Mouse (Mus musculus): ENCODE results near the gene Tnfaip2.

The Tnfaip2 gene

GRCm38 (mm10) chr12:111443921-111444831 lies 1.9 kb downstream of the Tnfaip2 start:
- no peak for DNase-seq (ENCODE audit: low read depth, low spot score)

GRCm38 (mm10) chr12:111445161-111445889 lies 3.1 kb downstream of the Tnfaip2 start:
- DNase-seq (ENCODE audit: low read depth, low spot score) = no peak

DNA sequence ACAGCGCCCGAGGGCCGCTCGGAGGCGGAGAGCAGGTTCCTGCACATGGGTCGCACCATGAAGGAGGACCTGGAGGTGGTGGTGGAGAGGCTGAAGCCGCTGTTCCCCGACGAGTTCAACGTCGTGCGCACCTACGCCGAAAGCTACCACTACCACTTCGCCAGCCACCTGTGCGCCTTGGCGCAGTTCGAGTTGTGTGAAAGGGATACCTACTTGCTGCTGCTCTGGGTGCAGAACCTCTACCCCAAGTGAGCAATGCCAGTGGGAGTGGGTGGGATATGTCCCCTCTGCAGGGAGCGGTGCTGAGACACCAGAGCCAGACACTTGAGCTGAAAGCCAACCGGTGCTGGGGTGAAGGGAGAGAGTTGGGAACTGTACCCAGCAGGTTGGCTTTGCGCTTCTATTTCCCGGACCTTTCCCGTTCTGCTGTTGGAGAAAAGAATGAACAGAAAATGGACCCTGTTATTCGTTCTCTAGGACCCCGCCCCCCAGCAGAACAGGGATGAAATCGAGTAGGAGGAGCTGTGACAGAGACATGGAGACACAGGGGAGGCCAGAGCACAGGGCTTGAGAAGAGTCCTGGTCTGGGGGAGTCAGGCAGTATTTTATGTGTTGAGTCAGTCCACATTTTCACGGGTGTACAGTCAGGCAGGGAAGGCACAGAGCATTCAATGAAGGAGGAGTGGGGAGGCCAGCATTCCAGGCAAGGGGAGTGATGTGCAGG lies 3.8 kb downstream of the Tnfaip2 start:
- DNase-seq (ENCODE audit: low read depth, low spot score) = no peak

- no peak for DNase-seq (ENCODE audit: low read depth, low spot score)
Observed at GRCm38 (mm10) chr12:111446745-111447144, 4.5 kb downstream of the Tnfaip2 start.

DNA sequence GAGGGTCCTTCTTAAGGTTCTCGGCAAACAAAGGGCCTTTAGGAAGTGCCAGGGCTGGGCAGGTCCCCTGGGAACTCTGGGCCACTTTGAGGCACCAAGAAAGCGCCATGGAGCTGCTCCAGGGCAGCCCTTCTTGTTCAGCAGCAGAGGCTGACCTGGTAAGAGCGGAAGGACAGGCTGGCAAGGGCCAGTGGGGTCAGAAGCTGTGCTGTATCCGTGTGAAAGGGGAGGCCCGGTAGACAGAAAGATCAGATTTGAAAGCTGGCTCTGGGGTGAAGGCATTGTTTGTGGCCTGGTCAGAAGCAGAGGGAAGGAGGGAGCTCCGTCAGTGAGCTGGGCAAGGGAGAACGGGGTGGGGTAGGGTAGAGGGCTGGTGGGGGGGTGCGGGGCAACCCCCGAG lies 5.1 kb downstream of the Tnfaip2 start:
- DNase-seq (ENCODE audit: low read depth, low spot score) = no peak

DNA sequence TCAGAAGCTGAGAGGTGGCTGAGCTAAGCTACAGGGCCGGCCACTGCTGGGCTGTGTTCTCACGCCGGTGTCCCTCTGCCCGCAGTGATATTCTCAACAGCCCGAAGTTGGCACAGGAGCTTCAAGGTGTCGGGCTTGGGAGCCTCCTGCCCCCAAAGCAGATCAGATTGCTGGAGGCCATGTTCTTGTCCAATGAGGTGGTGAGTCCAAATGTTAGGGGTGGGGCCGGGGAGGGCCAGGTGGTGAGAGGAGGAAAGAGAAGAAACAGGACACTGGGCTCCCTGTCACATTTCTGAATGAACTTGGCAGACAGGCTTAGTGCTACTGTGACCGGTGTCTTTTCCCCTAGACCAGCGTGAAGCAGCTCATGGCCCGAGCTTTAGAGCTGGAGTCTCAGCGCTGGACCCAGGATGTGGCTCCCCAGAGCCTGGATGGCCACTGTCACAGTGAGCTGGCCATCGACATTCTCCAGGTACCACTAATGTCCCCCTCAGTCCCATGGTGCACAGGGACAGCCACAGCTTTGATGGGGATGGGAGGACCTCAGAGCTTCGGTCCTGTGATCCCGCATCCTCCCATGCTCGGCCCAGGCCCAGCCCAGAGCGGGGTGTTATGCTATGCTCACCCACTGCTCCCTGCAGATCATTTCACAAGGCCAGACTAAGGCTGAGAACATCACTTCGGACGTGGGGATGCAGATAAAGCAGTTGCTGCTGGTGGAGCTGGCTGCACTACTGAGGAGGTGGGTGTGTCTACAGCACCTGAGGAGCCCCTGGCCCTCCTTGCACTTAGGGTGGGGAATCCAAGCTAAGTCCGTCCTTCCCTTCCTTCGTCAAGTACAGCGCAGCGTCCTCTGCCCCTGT lies 5.9 kb downstream of the Tnfaip2 start:
- peak; percentile 91 for DNase-seq (ENCODE audit: low read depth, low spot score)

- peak; percentile 65 for DNase-seq (ENCODE audit: low read depth, low spot score)
Observed at GRCm38 (mm10) chr12:111448931-111449705, 6.8 kb downstream of the Tnfaip2 start.

DNA sequence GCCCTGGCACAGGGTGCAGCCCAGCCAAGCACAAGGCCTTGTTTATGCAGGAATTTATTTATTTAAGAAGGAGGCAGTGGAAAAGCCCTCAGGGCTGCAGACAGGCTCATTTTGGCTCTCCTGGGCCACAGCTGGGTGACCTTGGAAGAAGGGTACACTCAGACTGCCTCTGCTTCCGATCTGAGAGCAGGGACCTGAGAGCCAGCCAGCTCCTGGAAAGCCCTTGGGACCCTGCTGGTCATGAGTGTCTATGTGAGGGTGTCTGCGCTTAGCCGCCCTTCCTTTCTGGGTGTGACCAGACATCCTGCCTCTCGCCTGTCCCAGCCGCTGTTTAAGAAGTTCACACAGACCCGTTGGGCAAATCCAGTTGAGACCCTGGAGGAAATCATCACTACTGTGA lies 8.1 kb downstream of the Tnfaip2 start:
- DNase-seq (ENCODE audit: low read depth, low spot score) = peak; percentile 79

DNA sequence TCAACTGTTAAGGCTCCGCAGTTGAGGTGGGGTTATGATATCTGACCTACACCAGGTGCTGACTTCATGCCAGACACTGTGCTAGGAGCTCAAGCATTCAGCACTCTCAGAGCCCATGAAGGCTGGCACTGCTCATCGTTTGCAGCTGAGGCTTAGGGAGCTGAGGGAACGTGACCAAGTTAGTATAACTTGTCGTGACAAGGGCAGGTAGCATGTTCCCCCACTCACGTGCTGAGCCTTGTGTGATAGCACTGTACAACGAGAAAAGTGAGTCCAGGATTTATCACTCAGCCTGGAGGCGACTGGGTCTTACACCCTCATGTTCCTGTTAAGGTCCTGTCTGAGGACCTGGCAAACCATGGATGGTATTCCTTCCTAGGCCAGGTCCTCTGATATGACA lies 9.3 kb downstream of the Tnfaip2 start:
- no peak for DNase-seq (ENCODE audit: low read depth, low spot score)

DNA sequence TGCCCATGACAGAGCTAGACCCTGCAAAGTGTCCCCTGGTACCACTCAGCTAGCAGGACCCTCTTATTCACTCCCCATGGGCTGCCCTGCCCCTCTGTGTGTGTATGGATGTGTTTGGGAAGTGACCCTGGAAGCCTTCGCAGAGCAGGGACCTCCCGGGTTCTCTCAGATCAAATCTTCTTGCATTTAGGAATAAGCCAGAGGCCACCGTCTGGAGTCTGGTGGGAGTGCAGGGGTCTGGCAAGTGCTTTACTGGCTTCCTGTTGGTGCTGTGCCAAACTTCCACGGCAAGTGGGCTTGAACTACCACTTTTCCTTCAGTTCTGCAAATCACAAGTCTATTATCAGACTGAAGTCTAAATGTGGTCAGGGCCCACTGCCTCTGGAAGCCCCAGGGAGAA lies 11.8 kb downstream of the Tnfaip2 start:
- no peak for DNase-seq (ENCODE audit: low read depth, low spot score)

DNA sequence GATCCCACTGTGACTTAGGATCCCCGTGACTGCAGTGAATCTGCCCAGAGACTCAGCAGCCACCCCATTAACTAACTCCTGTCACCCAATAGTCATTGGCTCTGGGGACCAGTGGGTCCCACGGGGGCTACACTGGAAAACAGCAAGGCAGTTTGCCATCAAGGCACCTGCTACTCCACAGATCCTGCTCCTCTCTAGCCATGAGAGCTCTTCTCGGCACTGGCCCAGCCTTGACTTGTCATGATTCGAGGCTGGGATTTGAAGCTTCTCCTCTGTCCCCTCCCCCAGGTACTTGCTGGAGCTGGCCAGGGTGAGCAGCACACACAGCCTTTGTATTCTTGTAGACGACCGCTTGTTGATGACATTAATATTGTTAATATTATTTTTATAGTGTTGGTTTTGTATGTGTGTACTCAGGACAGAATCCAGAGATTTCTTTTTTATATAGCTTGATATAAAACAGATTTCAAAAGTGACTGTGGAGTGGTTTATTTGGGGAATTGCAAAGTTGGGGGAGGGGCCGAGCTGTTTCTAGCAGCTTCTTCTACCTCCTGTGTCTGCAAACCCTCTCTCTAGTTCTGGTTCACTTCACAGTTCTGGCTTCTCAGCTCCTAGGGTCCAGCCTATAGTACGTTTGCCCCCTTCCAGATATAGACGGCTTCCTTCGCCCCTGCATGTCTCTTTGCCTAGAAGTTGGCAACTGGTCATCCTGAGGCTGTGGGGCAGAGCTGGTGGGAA lies 12.4 kb downstream of the Tnfaip2 start:
- DNase-seq (ENCODE audit: low read depth, low spot score) = no peak

DNA sequence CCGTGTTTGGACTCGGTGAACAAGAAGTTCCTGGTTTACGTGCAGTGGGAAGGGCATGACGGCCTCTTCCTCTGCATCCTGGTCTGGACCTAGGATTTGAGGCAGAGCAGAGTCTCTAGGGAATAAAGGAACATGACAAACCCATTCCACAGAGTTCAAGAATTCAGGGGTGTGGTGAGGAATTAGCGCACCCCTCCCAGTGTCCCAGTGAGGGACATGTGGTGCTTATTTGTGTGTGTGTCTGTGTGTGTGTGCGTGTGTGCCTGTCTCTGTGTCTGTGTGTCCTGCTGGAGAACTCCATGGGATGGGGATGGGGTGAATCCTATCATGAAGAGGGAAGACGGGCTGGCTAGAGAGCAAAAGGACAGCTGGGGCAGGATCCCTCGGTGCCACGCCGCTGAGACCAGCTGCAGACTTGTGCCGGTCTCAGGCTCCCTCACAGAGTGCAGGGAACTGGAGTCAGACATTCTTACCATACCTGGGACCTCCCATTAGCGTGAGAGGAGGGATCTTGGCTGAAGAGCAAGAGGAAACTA lies 13.1 kb downstream of the Tnfaip2 start:
- peak; percentile 85 for DNase-seq (ENCODE audit: low read depth, low spot score)

GRCm38 (mm10) chr12:111455860-111456259 lies 13.6 kb downstream of the Tnfaip2 start:
- DNase-seq (ENCODE audit: low read depth, low spot score) = no peak

GRCm38 (mm10) chr12:111457742-111458141 lies 15.5 kb downstream of the Tnfaip2 start:
- DNase-seq (ENCODE audit: low read depth, low spot score) = peak; percentile 61

DNA sequence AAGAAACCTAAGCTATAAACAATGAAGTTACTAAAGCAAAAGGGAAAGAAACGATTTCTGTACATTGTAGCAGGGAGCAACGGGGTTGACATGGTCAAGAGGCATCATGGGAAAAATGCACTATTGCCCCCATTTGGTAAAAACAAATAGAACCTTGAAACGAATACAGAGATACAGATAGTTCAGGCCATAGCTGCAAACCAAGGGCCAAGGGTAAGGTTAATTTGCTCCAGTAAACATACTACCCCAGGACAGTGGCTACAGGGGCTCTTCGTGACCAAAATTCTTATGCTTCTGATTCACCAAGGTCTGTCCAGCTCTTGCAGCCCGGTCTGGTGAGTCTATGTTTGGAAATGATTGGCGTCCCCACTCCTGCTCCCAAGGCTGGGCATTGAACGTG lies 21.3 kb downstream of the Tnfaip2 start:
- DNase-seq (ENCODE audit: low read depth, low spot score) = no peak

DNA sequence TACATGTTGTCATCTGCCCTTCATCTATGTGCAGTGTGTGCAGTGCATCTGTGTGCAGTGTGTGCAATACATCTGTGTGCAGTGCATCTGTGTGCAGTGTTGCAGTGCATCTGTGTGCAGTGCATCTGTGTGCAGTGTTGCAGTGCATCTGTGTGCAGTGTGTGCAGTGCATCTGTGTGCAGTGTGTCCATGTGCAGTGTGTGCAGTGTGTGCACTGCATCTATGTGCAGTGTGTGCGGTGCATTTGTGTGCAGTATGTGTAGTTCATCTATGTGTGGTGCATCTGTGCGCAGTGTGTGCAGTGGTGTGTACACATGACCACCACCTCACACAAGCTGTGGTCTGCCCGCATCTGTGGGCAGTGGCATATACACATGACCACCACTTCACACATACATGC lies 24.1 kb downstream of the Tnfaip2 start:
- DNase-seq (ENCODE audit: low read depth, low spot score) = no peak

DNA sequence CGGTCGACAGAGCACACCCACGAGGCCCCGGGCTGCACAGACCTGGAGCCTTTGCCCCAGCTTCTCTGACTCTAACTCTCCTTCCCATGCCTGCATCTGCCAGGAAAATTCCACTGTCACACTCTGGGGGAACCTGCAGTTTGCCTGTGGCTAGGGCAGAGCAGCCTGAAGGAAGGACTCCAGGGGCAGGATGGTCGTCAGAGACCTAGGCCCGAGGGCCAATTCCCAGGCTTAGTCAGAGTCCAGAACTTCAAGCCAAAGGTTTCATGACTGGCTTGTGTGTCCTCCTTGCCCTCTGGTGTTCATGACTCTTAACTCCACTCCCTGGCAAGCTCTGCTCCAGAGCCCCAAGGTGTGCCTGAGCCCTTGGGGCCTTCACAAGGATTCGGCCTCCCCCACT lies 25.9 kb downstream of the Tnfaip2 start:
- DNase-seq (ENCODE audit: low read depth, low spot score) = no peak

- peak; percentile 61 for DNase-seq (ENCODE audit: low read depth, low spot score)
Observed at GRCm38 (mm10) chr12:111469507-111469906, 27.2 kb downstream of the Tnfaip2 start.

DNA sequence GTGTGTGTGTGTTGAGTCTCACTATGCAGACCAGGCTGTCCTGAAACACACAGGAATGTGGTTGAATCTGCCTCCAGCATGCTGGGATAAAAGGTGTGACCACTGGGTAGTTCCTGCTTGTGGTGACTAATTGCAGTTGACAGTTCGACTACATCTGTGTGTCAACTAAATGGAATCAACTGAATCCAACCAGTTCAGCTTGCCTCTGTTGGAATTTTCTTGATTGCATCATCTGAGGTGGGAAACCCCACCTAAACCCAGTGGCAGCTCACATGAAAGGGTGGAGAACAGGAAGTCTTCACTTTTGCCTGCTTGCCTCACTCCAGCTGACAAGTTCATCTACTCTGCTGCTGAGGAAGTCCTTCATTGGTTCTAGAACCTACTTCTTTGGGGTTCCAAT lies 28.9 kb downstream of the Tnfaip2 start:
- no peak for DNase-seq (ENCODE audit: low read depth, low spot score)

Data from skeletal muscle tissue, adult 2 months (tissue).